Mouse (Mus musculus): ENCODE results near the gene Trio. TPM values are rescaled to one million over a fixed set of nuclear protein-coding genes. Genes with fewer than 3 reads are reported as not detected.

The Trio gene
- polyA plus RNA-seq, 1 experiment from 2014 or later = 45.4 TPM

DNA sequence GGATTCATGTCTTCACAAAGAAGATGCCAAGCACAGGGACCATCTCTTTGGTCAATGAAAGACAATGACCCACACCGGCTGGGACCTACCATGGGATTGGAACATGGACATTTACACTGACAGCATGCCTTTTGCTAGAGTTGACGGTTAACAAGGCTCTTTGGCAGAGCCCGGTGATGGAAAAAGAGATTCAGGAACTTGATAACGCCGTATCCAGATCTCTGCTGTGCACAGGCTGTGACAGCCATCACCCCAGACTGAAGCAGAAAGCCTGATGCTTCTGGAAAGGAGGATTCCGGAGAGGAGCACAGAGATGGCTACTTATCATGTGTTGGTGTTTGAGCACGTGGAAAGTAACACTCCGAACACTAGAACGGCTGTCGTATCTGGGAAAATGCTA is 332.4 kb downstream of the Trio start:
- WGBS = 88% methylated on average over 10 of the region's 10 CpGs
- Histone ChIP-seq H3K27me3 (ENCODE audit: control insufficient read depth, insufficient read depth, low read length) (no peaks in the 10 kb centered on the region), H3K9me3 (replicated peaks; ENCODE audit: control insufficient read depth, low read length) (no peaks in the 10 kb centered on the region), H3K36me3 (replicated peaks; ENCODE audit: control insufficient read depth, insufficient read depth, low read depth, low read length) (no peaks in the 10 kb centered on the region), H3K27ac (replicated peaks; ENCODE audit: low read depth, low read length) (no peak overlapping the region), H3K4me2 (ENCODE audit: low read depth, low read length) (no peak overlapping the region), H3K9ac (replicated peaks; ENCODE audit: low read length) (no peak overlapping the region), H3K4me3 (ENCODE audit: low read depth, low read length) (no peak overlapping the region), H3K4me1 (ENCODE audit: control insufficient read depth, insufficient read depth, low read length) (no peaks in the 10 kb centered on the region)
- no peak for DNase-seq (ENCODE audit: low spot score)
- ATAC-seq (replicated peaks; ENCODE audit: insufficient number of reproducible peaks, low FRiP score, low TSS enrichment, low read depth) = no peak

DNA sequence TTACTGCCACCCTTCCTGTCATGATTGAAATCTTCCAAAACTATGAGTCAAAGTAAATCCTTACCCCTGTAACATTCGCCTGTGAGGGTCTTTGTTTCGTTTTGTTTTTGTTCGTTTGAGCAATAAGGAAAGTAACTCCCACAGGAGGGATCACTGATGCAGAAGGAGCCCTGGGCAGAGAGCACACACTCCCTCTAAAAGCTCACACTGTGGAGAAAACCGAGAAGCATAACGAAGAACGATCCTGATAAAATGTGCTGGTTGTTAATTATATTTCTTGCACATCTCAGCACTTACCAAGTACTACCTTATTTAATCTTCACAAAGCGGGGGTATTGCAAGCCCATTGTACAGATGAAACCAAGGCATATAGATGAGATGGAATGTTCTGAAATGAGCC is 333.5 kb downstream of the Trio start:
- H3K4me1 ChIP-seq (ENCODE audit: control insufficient read depth, insufficient read depth, low read length) = no peaks in the 10 kb centered on the region
- DNase-seq (ENCODE audit: low spot score) (no peak), ATAC-seq (replicated peaks; ENCODE audit: insufficient number of reproducible peaks, low FRiP score, low TSS enrichment, low read depth) (no peak)
- H3K4me2 ChIP-seq (ENCODE audit: low read depth, low read length) = no peak overlapping the region
- no peaks in the 10 kb centered on the region for H3K27me3 ChIP-seq (ENCODE audit: control insufficient read depth, insufficient read depth, low read length)
- H3K27ac ChIP-seq (replicated peaks; ENCODE audit: low read depth, low read length) = no peak overlapping the region
- H3K9ac ChIP-seq (replicated peaks; ENCODE audit: low read length) = no peak overlapping the region
- no peak overlapping the region for H3K4me3 ChIP-seq (ENCODE audit: low read depth, low read length)
- no peaks in the 10 kb centered on the region for H3K9me3 ChIP-seq (replicated peaks; ENCODE audit: control insufficient read depth, low read length)
- no peaks in the 10 kb centered on the region for H3K36me3 ChIP-seq (replicated peaks; ENCODE audit: control insufficient read depth, insufficient read depth, low read depth, low read length)
- 80% methylated on average over 7 of the region's 7 CpGs for WGBS

GRCm38 (mm10) chr15:27691213-27691612 is 334.4 kb downstream of the Trio start:
- Histone ChIP-seq H3K36me3 (replicated peaks; ENCODE audit: control insufficient read depth, insufficient read depth, low read depth, low read length) (no peaks in the 10 kb centered on the region), H3K4me2 (ENCODE audit: low read depth, low read length) (no peak overlapping the region), H3K27me3 (ENCODE audit: control insufficient read depth, insufficient read depth, low read length) (no peaks in the 10 kb centered on the region), H3K4me3 (ENCODE audit: low read depth, low read length) (no peak overlapping the region), H3K27ac (replicated peaks; ENCODE audit: low read depth, low read length) (no peak overlapping the region), H3K9me3 (replicated peaks; ENCODE audit: control insufficient read depth, low read length) (no peaks in the 10 kb centered on the region), H3K4me1 (ENCODE audit: control insufficient read depth, insufficient read depth, low read length) (no peaks in the 10 kb centered on the region), H3K9ac (replicated peaks; ENCODE audit: low read length) (no peak overlapping the region)
- DNase-seq (ENCODE audit: low spot score) (no peak), ATAC-seq (replicated peaks; ENCODE audit: insufficient number of reproducible peaks, low FRiP score, low TSS enrichment, low read depth) (no peak)
- 83% methylated on average over 7 of the region's 7 CpGs for WGBS

- no peak for ATAC-seq (replicated peaks; ENCODE audit: insufficient number of reproducible peaks, low FRiP score, low TSS enrichment, low read depth)
- WGBS = 80% methylated on average over 9 of the region's 9 CpGs
- no peaks in the 10 kb centered on the region for H3K36me3 ChIP-seq (replicated peaks; ENCODE audit: control insufficient read depth, insufficient read depth, low read depth, low read length)
- no peaks in the 10 kb centered on the region for H3K9me3 ChIP-seq (replicated peaks; ENCODE audit: control insufficient read depth, low read length)
- H3K27ac ChIP-seq (replicated peaks; ENCODE audit: low read depth, low read length) = no peak overlapping the region
- no peak for DNase-seq (ENCODE audit: low spot score)
- H3K4me3 ChIP-seq (ENCODE audit: low read depth, low read length) = no peak overlapping the region
- H3K4me1 ChIP-seq (ENCODE audit: control insufficient read depth, insufficient read depth, low read length) = no peaks in the 10 kb centered on the region
- H3K4me2 ChIP-seq (ENCODE audit: low read depth, low read length) = no peak overlapping the region
- H3K9ac ChIP-seq (replicated peaks; ENCODE audit: low read length) = no peak overlapping the region
- no peaks in the 10 kb centered on the region for H3K27me3 ChIP-seq (ENCODE audit: control insufficient read depth, insufficient read depth, low read length)
Observed at GRCm38 (mm10) chr15:27688041-27688651, 337.5 kb downstream of the Trio start.

DNA sequence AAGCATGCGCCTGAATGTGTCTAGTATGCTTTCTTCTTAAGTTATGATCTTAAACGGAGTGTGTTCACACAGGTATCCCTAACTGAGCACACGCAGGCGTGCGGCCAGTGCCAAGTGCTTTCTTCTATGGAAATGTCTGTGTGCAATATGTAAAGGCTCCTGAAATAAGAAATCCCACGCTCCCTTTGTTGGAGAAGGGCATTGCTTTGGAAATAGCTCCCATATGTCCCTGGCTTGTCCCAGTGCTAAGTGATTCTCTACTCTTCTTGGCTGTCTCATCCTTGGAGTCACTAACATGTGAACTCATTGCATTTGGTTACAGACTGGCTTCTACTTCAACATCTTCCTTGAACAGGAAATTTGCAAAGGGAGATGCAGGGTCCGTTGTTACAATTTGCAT is 340.8 kb downstream of the Trio start:
- ATAC-seq (replicated peaks; ENCODE audit: insufficient number of reproducible peaks, low FRiP score, low TSS enrichment, low read depth) = no peak
- 79% methylated on average over 7 of the region's 7 CpGs for WGBS
- Histone ChIP-seq H3K36me3 (replicated peaks; ENCODE audit: control insufficient read depth, insufficient read depth, low read depth, low read length) (no peaks in the 10 kb centered on the region), H3K4me2 (ENCODE audit: low read depth, low read length) (no peak overlapping the region), H3K4me3 (ENCODE audit: low read depth, low read length) (no peak overlapping the region), H3K9ac (replicated peaks; ENCODE audit: low read length) (no peak overlapping the region), H3K4me1 (ENCODE audit: control insufficient read depth, insufficient read depth, low read length) (no peaks in the 10 kb centered on the region), H3K9me3 (replicated peaks; ENCODE audit: control insufficient read depth, low read length) (no peaks in the 10 kb centered on the region), H3K27ac (replicated peaks; ENCODE audit: low read depth, low read length) (no peak overlapping the region), H3K27me3 (ENCODE audit: control insufficient read depth, insufficient read depth, low read length) (no peaks in the 10 kb centered on the region)
- DNase-seq (ENCODE audit: low spot score) = no peak

- ATAC-seq (replicated peaks; ENCODE audit: insufficient number of reproducible peaks, low FRiP score, low TSS enrichment, low read depth) = no peak
- 89% methylated on average over 1 of the region's 1 CpGs for WGBS
- no peak for DNase-seq (ENCODE audit: low spot score)
Observed at GRCm38 (mm10) chr15:27683206-27683605, 342.4 kb downstream of the Trio start.

DNA sequence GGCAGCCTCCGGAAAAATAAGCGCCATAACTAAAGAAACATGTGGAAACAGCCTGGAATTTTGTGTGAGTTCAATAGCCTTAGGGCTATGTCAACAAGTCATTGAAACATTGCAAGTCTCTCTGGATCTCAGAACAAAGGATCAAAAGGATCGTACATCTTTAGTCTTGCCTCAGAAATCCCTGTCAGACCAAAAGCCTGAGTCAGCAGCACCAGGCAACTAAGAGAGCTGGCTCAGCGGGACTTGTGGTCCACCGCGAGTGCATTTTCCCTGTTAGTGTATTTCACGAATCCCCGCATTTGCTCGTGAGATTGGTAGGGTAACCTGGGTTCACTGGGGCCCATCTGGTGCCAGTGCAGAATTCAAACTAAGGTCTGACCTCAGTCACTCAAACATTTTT is 343.0 kb downstream of the Trio start:
- no peaks in the 10 kb centered on the region for H3K9me3 ChIP-seq (replicated peaks; ENCODE audit: control insufficient read depth, low read length)
- no peaks in the 10 kb centered on the region for H3K27me3 ChIP-seq (ENCODE audit: control insufficient read depth, insufficient read depth, low read length)
- WGBS = 28% methylated on average over 9 of the region's 9 CpGs
- ATAC-seq (replicated peaks; ENCODE audit: insufficient number of reproducible peaks, low FRiP score, low TSS enrichment, low read depth) (no peak), DNase-seq (ENCODE audit: low spot score) (peak; percentile 55)
- no peak overlapping the region for H3K9ac ChIP-seq (replicated peaks; ENCODE audit: low read length)
- no peaks in the 10 kb centered on the region for H3K36me3 ChIP-seq (replicated peaks; ENCODE audit: control insufficient read depth, insufficient read depth, low read depth, low read length)
- no peak overlapping the region for H3K27ac ChIP-seq (replicated peaks; ENCODE audit: low read depth, low read length)
- no peaks in the 10 kb centered on the region for H3K4me1 ChIP-seq (ENCODE audit: control insufficient read depth, insufficient read depth, low read length)
- H3K4me2 ChIP-seq (ENCODE audit: low read depth, low read length) = no peak overlapping the region
- H3K4me3 ChIP-seq (ENCODE audit: low read depth, low read length) = no peak overlapping the region

More at GRCm38 (mm10) chr15:27683206-27683605, 342.4 kb downstream of the Trio start:
- Histone ChIP-seq H3K4me1 (ENCODE audit: control insufficient read depth, insufficient read depth, low read length) (no peaks in the 10 kb centered on the region), H3K36me3 (replicated peaks; ENCODE audit: control insufficient read depth, insufficient read depth, low read depth, low read length) (no peaks in the 10 kb centered on the region), H3K4me2 (ENCODE audit: low read depth, low read length) (no peak overlapping the region), H3K4me3 (ENCODE audit: low read depth, low read length) (no peak overlapping the region), H3K27ac (replicated peaks; ENCODE audit: low read depth, low read length) (no peak overlapping the region), H3K9me3 (replicated peaks; ENCODE audit: control insufficient read depth, low read length) (no peaks in the 10 kb centered on the region), H3K9ac (replicated peaks; ENCODE audit: low read length) (no peak overlapping the region), H3K27me3 (ENCODE audit: control insufficient read depth, insufficient read depth, low read length) (no peaks in the 10 kb centered on the region)

DNA sequence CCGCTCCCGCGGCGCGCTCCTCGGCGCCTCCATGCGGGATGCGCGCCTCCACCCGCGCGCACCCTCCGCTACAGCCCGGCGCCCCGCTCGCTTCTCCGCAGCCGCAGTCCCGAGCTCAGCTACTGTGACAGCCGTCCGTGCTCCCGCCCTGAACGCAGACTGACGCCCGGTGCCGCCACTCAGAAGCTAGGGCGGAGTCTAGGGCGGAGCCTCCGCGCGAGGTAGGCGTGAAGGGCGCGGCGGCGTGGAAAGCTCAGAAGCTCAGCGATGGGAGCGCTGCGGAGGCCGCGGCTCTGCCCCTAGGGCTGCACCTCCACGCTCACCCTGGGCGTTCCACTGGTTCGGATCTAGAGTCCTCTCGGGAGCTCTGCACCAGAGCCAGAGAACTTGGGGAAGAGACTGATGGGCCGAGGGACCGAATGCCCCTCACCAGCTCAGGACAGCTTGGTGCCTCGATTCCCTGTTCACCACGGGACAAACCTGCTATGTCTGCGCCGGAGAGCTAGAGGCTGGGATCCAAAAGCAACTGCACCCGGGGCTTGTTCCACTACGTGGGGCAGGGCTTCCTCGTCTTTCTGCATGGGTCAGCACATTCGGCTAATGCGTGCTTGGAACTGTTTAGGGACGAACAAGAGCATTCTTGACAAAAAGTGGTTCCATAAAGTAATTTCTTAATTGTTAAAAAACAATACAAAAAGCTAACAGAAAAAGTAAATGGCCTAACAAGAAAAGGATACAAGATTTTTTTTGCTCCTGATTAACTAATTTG is 344.0 kb downstream of the Trio start, which contains the start of gene Otulinl:
Otulinl (minus strand) TSS at position 161 of the 769 bp plus-strand sequence.
- WGBS = 2% methylated on average over 57 of the region's 59 CpGs
- Histone ChIP-seq H3K27me3 (ENCODE audit: control insufficient read depth, insufficient read depth, low read length) (no peaks in the 10 kb centered on the region), H3K36me3 (replicated peaks; ENCODE audit: control insufficient read depth, insufficient read depth, low read depth, low read length) (no peaks in the 10 kb centered on the region), H3K4me3 (ENCODE audit: low read depth, low read length) (peak within 1 kb of the TSS; percentile 64), H3K4me2 (ENCODE audit: low read depth, low read length) (peak within 1 kb of the TSS; percentile 90), H3K9me3 (replicated peaks; ENCODE audit: control insufficient read depth, low read length) (no peaks in the 10 kb centered on the region), H3K4me1 (ENCODE audit: control insufficient read depth, insufficient read depth, low read length) (no peaks in the 10 kb centered on the region), H3K9ac (replicated peaks; ENCODE audit: low read length) (peak within 1 kb of the TSS; percentile 69), H3K27ac (replicated peaks; ENCODE audit: low read depth, low read length) (no peak within 1 kb of the TSS)
- ATAC-seq (replicated peaks; ENCODE audit: insufficient number of reproducible peaks, low FRiP score, low TSS enrichment, low read depth) = peak; percentile 98
- DNase-seq (ENCODE audit: low spot score) = peak; percentile 95
